Mouse (Mus musculus) adipocyte (in vitro differentiated cells): Measurements from ENCODE around the gene Pfkfb4.

Experiments used
- DNase-seq: peaks from one replicate; pipeline ENCODE4 v3.0.0-alpha.2; 2016; ENCODE audit warnings: low spot score

Gene Pfkfb4

DNA sequence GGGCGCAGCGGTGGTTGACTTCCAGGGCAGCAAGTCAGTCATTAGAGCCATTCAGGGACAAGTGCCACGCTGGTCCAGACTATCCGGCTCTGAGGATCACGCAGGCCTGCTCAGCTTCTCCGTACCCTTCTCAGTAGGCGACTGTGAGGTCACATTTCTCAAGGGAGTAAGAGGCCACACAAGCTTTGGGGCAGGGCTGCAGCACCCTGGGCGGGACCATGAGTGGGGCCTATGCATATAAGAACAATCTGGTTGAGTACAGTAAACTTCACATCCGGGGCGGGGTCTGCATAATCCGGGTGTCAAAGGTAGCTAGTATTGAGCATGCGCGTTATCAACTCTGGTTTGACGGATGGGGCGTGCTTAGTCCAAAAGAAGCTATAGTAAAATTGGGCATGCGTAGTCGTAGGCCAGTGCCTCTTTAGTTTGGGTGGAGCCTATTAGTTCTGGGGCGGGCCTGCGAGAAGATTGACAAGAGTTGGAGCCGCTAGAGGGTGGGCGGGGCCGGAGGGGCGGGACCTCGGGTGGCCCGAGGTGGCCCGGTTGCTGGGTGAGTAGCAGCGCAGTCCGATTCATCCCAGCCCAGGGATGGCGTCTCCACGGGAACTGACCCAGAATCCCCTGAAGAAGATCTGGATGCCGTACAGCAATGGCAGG is at the start of gene Pfkfb4:
Pfkfb4 (plus strand) TSS at position 351 of the 657 bp plus-strand sequence.
- DNase-seq, result peak; percentile 99

DNA sequence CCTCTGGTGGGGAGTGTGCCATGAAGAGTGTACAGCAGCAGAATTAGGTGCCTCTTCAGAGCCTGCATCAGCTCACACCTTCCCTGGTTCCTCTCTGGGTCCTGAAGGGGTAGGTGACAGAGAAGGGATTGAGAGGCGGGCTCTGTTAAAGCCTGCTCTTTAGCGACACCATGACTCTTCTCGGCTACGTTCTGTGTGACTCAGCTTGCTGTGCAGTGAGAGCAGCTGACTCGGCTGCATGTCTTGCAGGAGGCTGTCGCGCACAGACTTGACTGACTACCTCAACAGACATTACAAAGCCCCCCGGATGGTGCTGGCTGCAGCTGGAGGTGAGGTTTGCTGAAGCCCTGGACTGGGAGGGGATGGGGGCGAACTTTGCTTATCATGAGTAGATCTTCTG is 46.5 kb upstream of the Pfkfb4 start:
- no peak for DNase-seq

DNA sequence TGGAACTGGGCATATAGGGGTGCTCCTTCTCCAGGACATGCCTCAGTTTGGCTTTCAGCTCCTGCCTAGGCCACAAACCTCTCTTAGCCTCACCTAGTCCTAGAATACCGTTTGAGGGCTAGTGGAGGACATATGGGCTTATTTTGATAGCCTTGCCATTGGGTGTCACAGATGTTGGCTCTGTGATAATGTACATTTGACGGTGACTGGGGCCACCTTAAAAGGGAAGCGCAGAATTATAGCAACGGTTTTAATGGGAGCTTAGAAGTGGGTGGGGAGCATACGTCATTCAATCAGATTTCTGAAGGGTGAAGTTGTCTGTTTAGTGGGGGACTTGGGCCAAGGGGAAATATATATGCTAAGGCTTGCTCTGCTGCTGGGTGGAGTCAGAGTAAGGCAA is 46.0 kb upstream of the Pfkfb4 start:
- DNase-seq, result no peak

DNA sequence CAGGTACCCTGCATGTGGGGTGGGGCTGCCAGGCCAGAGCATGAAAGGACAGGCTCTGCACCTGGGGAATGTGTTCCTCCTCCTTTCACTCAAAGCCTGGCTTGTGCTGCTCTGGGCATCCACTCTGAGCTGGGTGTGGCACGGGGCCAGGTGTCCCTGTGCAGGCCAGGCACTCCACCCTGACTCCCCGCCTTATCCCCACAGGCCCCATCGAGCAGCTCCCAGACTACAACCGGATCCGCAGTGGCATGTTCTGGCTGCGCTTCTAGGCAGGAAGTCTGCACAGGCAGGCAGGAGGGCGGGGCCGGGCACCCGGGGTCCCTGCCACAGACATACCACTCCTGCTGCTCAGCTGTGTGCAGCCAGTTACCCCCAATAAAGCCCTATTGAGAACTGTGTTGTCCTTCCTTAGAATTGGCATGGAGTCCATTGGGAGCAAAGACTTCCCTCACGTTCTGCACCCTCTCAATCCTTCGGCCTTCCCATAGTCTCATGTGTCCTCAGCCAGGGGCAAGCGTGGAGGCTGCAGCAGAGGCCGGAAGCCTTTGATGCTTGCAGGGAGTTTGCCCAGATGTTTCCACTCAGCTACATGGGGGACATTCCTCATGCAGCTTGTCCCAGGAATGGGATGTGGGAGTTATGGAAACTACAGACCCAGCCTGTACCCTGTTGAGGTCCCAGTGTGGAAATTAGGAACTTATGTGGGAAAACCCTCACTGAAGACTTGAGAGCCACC is 42.2 kb upstream of the Pfkfb4 start:
- no peak for DNase-seq

DNA sequence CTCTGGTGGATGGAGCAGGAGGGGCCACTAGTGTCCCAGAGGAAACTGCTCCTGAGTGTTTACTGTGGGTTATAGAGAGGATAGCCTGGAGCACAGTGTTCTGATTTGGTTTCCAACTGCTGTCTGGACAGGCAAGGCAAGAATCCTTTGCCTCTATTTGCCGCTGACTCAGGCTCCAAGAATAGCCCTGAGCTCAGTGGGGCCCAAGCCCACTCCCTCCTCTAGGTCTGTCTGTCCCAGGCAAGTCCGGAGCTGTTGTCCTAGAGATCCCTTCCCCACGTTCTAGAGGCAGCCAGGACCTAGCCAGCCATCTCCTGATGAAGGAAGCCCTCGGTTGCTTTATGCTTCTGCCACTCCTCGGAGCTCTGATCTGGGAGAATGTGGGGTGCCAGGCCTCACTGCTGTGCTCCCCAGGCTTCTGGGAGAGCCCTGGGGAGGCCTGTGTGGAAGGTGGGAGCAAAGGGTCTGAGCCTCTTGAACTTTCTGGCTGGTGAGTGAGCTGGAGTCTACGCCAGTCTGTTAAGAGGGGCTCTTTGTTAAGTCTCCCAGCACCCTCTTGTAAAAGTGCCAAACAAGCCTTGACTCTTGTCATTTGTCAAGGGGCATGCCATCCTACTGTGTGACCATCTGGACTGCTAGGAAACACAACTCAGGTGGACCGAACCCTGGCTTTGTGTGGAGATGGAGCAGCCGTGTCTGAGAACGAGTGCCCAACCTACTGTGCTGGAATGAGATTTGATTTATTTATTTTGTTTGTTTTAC is 41.4 kb upstream of the Pfkfb4 start:
- no peak for DNase-seq

DNA sequence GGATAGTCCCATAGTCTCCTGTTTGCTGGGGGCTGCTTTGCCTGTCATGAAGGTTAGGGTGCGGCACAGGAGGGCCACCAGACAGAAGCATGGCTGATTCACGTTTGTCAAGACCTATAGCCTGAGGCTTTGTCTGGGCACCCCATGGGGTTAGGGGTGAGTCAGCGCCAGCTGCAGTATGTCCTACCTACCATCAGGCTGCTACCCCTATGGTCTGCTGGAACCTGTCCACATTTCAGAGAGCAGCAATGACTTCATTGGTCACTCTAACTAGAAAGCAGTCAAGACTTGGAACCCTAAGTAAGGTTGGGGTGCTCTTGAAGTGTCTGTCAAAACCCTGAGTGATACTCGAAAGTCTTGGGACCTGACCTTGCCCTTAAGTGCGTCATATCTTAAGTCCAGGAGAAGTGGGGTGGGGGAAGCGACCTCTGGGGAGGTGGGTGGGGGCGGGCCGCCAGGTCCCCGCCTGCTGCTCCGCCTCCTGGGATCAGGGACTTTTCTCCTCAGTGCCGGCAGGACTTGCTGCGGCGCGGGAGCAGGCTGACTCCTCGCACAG is 38.4 kb upstream of the Pfkfb4 start, which contains the start of gene Col7a1:
Col7a1 (plus strand) TSS at position 506 of the 556 bp plus-strand sequence.
- DNase-seq, result no peak

DNA sequence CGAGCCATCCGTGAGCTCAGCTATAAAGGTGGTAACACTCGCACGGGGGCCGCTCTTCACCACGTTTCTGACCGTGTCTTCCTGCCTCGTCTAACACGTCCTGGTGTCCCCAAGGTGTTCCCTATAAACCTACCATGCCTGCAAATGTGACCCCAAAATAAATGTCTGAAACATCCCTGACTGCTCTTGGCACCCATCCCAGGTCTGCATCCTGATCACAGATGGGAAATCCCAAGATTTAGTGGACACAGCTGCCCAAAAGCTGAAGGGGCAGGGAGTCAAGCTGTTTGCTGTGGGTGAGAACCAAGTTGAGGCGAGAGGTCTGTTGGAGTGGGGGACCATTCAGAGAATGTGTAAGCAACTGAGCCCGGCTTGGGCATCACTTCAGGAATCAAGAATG is 36.3 kb upstream of the Pfkfb4 start:
- no peak for DNase-seq

DNA sequence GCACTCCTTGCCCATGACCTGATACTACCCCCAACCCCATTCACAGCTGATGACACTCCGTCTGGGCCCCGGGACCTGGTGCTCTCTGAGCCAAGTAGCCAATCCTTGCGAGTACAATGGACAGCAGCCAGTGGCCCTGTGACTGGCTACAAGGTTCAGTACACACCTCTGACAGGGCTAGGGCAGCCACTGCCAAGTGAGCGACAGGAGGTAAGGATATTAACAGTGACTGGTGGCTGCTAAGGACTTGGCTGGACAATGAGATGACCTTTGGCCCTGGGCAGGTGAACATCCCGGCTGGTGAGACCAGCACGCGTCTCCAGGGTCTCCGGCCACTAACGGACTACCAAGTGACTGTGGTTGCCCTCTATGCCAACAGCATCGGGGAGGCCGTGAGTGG is 35.7 kb upstream of the Pfkfb4 start:
- no peak for DNase-seq

DNA sequence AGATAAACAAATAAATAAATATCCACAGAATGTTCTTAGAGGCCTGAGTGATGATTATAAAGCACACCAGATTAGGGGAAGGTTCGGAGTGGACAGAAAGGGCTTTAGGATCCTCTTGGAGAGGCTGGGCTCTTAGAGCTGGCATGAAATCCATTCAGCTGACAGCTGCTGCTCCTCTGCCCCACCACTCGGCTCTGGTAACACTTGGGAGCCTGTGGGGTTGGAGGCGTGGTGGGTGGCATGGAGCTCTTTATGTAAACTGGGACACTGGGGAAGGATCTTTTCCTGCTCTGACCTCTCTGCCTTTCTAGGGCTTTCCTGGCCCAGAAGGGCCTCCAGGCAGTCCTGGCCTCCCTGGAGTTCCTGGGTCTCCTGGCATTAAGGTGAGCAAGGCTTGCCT is 28.0 kb upstream of the Pfkfb4 start:
- no peak for DNase-seq

DNA sequence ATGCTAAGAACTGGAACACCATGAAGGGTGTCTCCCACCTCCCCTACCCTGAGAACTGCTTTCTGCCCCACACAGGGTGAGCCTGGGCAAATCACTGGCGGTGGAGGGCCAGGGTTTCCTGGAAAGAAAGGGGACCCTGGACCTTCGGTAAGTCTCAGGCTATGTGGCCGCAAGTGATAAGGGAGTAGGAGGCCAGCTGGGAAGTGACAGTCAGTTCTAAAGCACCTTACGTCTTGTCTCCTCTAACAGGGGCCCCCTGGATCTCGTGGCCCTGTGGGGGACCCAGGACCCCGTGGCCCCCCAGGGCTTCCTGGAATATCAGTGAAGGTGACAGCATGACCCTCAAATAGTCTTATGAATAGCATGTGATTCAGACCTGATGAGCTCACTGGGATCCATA is 27.2 kb upstream of the Pfkfb4 start:
- DNase-seq, result no peak

DNA sequence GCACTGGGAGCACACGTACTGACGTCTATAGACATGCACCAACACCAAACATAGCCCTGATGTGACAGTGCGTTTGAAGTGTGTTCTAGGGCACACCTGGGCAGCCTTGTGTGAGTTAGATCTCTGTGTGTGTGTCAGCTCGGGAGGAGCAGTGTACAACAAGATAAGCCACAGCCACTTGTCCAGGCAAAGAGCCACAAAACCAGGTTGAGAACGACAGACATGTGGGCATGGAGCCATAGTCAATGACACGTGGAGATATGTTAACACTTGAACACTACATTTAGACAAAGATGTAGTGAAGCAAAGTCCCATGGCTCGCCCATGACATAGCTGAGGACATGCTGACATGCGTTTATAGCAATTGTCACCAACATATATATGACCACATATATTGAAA is 21.0 kb upstream of the Pfkfb4 start:
- no peak for DNase-seq

DNA sequence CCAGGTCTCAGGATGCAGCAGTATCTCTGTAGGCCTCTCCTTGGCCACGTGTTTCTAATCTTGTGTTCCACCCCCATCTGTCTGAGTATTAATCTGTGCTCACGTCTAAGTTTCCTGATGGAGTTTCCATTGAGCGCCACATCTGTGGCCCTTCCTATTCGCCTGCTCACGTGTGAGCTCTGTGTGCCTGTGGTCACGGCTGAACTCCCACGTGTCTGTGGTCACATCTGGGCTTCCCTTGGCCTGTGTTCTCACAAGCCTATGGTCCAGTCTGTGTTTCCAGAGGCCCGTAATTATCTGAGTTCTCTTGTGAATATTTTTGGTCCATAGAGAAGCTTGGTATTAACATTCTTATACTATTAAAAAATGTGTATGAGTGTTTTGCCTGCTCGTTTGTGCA is 15.1 kb upstream of the Pfkfb4 start:
- DNase-seq, result no peak

DNA sequence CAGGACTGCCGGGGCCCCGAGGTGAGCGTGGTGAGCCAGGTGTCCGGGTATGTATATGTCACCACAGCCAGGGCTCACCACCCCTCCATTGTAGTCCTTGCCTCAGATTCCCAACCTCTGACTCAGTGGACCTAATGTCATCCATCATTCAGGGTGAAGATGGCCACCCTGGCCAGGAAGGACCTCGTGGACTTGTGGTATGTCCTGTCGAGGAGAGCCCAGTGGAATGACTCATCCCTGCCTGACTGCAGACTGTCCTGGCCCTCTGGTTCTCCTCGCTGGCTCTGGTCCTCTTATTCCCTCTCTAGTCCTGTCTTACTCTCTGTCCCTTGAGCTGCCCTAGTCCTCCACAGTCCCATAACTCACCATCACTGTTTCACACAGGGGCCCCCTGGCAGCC is 13.6 kb upstream of the Pfkfb4 start:
- DNase-seq, result no peak

DNA sequence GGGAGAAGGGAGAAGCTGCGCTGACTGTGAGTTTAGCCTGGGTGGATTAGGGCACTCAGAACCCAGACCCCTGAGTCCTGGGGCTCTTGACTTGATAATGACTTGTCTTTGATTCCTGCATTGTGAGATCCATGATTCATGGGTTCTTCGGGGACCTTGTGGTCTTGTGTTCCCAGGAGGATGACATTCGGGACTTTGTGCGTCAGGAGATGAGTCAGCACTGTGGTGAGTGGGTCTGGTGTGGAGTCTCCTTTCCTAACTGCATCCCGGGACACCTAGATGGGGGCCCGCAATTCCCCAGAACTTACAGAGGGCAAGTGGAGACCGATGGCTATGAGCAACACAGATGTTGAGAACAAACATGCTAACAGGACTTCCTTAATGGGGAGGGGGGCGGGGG is 9.1 kb upstream of the Pfkfb4 start:
- no peak for DNase-seq

DNA sequence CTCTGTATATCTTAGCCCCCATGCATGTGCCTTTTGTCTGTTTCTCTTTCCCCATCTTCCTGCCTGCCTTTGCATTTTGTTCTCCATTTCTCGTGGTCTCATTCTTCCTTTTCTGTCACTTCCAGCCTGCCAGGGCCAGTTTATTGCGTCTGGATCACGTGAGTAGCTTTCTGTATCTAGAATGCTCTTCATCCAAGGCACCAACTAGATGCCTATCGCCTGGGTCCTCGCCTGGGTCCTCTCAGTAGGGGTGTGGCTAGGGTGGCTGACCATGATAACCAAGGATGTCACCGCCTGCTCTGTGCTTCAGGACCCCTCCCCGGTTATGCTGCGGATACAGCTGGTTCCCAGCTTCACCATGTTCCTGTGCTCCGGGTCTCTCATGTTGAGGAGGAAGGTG is 8.4 kb upstream of the Pfkfb4 start:
- DNase-seq, result no peak

DNA sequence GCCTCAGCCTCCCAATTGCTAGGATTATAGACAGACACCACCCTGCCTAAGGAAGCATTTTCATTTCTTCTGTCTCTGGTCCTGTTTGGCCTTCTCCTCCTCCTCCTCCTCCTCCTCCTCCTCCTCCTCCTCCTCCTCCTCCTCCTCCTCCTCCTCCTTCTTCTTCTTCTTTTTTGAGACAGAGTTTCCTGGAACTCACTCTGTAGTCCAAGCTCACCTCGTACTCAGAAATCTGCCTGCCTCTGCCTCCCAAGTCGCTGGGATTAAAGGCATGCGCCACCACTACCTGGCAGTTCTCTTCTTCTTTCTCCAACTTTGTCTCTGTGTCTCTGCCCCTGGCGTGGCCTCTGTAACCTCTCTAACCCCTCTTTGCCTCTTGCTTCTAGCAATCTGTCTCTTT is 5.9 kb upstream of the Pfkfb4 start, which contains the start of gene Ucn2:
Ucn2 (plus strand) TSS at position 301 of the 400 bp plus-strand sequence.
- no peak for DNase-seq

DNA sequence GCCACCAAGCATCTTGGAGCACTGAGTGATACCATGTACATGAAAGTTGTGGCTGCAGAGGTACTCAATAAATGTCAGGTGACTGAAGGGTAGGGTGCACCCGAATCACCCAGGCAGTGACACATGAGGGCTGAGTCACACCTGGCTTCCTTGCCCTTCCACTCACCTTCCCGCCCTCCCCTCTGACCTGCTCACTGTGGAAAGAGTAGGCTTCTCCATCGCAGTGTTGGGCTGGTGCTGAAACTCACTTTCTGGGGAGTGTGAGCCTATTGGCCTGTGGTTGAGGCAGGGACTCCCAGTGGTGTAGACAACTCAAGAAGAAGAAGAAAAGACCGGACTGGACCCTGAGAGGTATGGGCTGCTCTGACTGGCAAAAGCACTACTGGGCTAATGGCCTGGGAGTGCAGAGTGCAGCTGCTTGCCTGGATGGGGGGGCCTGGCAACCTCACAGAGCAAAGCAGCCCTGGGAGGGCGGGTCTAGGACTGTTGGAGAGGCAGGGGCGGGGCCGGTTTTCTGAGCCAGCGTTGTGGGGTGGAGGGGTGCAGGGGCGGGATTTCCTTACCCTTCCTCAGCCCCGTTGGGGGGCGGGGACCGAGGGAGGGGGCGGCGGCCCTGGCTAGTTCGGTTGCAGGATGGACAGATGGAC is 3.8 kb upstream of the Pfkfb4 start:
- no peak for DNase-seq

DNA sequence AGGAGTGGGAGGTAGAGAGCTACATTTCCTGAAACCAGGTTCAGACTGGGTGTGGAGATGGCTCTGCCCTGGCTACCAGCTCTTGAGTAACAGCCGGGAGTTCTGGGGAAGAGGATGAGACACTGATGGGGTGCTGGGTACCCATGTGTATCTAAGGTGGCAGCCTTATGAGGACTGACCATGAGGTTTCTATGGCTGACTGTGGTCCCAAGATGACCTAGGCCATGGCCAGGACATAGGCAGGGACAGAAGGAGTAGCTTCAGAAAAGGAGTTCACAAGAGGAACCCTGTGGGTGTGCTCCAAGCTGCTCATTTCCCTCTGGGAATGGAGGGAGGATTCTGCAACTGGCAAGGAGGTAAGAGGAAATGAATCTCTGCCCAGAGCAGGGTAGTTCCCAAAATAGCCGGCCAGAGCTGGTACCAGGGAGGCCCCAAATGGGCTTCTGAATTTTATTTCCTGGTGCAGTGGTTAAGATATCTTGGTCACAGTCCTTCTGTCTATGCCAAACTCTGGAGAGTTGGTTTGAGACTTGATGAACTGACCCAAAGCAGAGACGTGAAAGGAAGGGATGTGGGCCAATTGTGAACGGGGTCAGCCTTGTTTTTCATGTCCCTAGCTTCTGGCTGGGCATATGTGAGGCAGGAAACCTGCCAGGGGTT is 1.6 kb upstream of the Pfkfb4 start:
- peak; percentile 89 for DNase-seq

DNA sequence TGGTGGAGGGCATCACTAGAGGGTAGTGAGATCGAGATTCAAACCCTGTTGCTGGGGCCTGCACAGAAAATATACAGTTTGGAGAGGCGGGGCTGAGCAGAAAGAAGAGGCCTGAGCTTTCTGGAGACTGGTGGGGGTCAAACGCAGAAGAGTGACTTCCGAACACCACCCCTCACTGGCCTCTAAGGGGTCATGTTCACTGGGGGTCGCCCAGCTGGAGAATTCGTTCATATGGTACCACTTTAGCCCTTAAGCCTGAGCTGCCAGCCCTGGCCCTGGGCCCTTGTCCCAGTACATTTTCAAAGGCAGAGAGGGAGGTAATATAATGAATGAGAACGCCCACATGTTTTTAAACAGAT is 1.1 kb upstream of the Pfkfb4 start:
- no peak for DNase-seq

DNA sequence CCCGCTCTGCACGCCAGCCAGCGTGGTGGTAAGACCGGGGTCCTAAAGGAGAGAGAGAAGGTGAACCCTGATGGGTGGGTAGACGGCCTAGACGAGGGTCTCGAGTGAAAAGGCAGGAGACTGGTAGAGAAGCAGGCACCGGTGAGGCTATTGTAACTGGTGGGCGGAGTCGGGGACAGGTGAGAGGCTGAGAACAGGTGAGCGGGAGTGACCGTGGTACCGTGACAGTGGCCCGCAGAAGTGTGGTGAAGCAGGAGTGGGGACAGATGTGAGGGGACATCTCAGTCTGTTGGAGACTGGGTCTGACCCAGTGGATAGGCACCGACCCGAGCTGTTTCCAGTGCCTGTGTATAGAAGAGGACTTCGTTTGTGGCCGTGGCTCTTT is 499 bp downstream of the Pfkfb4 start:
- no peak for DNase-seq

DNA sequence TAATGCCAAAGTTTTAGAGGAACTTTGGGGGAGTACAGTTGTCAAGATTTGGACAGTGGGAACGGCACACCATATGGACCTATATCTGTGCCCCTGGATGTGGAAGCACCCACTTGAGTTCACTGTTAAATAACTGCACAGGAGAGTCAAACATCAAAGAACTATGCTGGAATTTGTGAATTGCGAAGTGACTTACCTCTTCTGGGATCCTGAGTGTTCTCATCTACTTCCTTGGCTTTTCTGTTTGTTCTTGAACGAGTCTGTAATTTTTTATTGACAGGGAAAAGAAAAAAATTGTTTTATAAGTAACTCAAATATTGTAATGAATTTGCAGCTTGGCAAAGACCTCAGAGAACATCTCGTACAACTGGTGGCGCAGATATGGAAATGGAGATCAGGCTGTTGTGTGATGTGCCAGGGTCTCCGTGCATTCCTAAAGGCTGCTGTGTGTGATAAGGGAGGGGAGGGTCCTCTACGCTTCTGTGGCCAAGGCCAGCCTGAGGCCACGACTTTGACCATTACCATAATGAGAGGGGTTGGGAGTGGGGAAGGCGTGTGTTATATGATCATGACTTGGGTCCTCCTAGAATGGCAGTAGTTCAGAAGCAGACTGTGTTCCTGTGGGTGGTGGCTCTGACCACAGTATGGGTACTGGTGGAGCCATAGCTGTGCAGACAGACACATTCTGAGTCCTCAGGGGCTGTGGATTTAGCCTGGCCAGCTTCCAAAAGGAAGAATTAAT is 1.2 kb downstream of the Pfkfb4 start:
- no peak for DNase-seq
